Comparison of ENCODE assay signal across 12 mouse cellular contexts in genomic region chr9:21938234-21938855, GRCm38 (mm10). TPM values are rescaled to one million over a fixed set of nuclear protein-coding genes. Genes with fewer than 3 reads are reported as not detected.
DNase-seq lines count a peak whose midpoint lies in the region; ATAC-seq and TF ChIP-seq lines count a peak whose summit lies in the region.
"Had no signal": no experiment of that assay in that cellular context is flagged by ENCODE, and none has a peak within 500 bp of the region (broad histone marks: within the 10 kb centered on the region; RNA-seq: fewer than 3 reads in every experiment).

No protein-coding gene starts in this region.

- no peaks in the 10 kb centered on the region for H3K27me3 ChIP-seq in hindbrain, embryonic 13.5 days
- H3K27me3 ChIP-seq in midbrain, embryonic 15.5 days (replicated peaks): no peaks in the 10 kb centered on the region

- TF ChIP-seq CTCF in cortical plate, adult 2 months (IDR thresholded peaks at IDR 0.05; ENCODE audit: extremely low read depth, insufficient read depth, low read length): no peak

- 89% methylated on average over 4 of the region's 4 CpGs for WGBS in hindbrain, embryonic 13.5 days
- 80% methylated on average over 4 of the region's 4 CpGs for WGBS in midbrain, embryonic 15.5 days

- H3K27ac ChIP-seq in cortical plate, adult 2 months (ENCODE audit: insufficient read depth, low read length): no peak overlapping the region
- H3K27ac ChIP-seq in hindbrain, embryonic 13.5 days: no peak overlapping the region; the same call in 1 of the 2 replicates
- peak overlapping the region; percentile 89; the same call in 1 of the 2 replicates for H3K27ac ChIP-seq in midbrain, embryonic 15.5 days
- H3K27ac ChIP-seq: liver, embryonic 15.5 days had no signal

- H3K4me2 ChIP-seq in hindbrain, embryonic 13.5 days: peak overlapping the region; percentile 73
- peak overlapping the region; percentile 65 for H3K4me2 ChIP-seq in midbrain, embryonic 15.5 days

- peak overlapping the region; percentile 89 for H3K9ac ChIP-seq in hindbrain, embryonic 13.5 days
- peak overlapping the region; percentile 81; the same call in 1 of the 2 replicates for H3K9ac ChIP-seq in midbrain, embryonic 15.5 days
- H3K9ac ChIP-seq: liver, embryonic 15.5 days had no signal

- peak; percentile 63 for DNase-seq in cerebellum, adult 9-11 months
- DNase-seq in cerebellum, postnatal 14 days: no peak
- no peak for DNase-seq in urinary bladder, adult 2 months (ENCODE audit: low spot score)
- no peak for DNase-seq in kidney, postnatal 4 days
- DNase-seq in spleen, postnatal 36 days (ENCODE audit: low spot score in 2 of 2): no peak
- DNase-seq: cerebellum, adult 8-10 months; kidney, adult 9 months; thymus, adult 2 months had no signal

- H3K36me3 ChIP-seq in hindbrain, embryonic 13.5 days: peaks cover 38% of the 10 kb centered on the region
- peaks cover 10% of the 10 kb centered on the region; the same call in 1 of the 2 replicates for H3K36me3 ChIP-seq in midbrain, embryonic 15.5 days (replicated peaks)
- H3K36me3 ChIP-seq: liver, embryonic 15.5 days had no signal

- TF ChIP-seq POLR2A in cortical plate, adult 2 months (IDR thresholded peaks at IDR 0.05; ENCODE audit: extremely low read depth, insufficient read depth, low read length): no peak

- H3K9me3 ChIP-seq in hindbrain, embryonic 13.5 days: no peaks in the 10 kb centered on the region
- H3K9me3 ChIP-seq in midbrain, embryonic 15.5 days: no peaks in the 10 kb centered on the region
- H3K9me3 ChIP-seq: liver, embryonic 15.5 days had no signal

- H3K4me3 ChIP-seq in cortical plate, adult 2 months (ENCODE audit: insufficient read depth, low read length): peak overlapping the region; percentile 58
- H3K4me3 ChIP-seq in hindbrain, embryonic 13.5 days: peak overlapping the region; percentile 75
- peak overlapping the region; percentile 93 for H3K4me3 ChIP-seq in midbrain, embryonic 15.5 days
- H3K4me3 ChIP-seq: liver, embryonic 15.5 days had no signal

- no peak for ATAC-seq in hindbrain, embryonic 13.5 days (ENCODE audit: low FRiP score)
- peak; percentile 1; the same call in 1 of the 2 replicates for ATAC-seq in midbrain, embryonic 15.5 days (replicated peaks)

- no peaks in the 10 kb centered on the region for H3K4me1 ChIP-seq in cortical plate, adult 2 months (ENCODE audit: control insufficient read depth, insufficient read depth, low read length)
- peaks cover 28% of the 10 kb centered on the region for H3K4me1 ChIP-seq in hindbrain, embryonic 13.5 days (replicated peaks)
- peaks cover 26% of the 10 kb centered on the region for H3K4me1 ChIP-seq in midbrain, embryonic 15.5 days

RNA-seq across cellular contexts. Expression of gene Plppr2, which starts 1.5 kb away (rescaled TPM):
- 183 and 199 TPM in 2 replicates for polyA plus RNA-seq in cortical plate, adult 2 months (2012; rRNA removed)
- 67.5 and 71.4 TPM in 2 replicates for polyA plus RNA-seq in hindbrain, embryonic 13.5 days (2015; fragmentation: Nextera tagmentation; extraction: Ambion mirVana)
- 116 and 120 TPM in 2 replicates for polyA plus RNA-seq in midbrain, embryonic 15.5 days (2015; fragmentation: Nextera tagmentation; extraction: Ambion mirVana)
- polyA plus RNA-seq in urinary bladder, adult 2 months (2012; rRNA removed): 14.5 and 17.1 TPM in 2 replicates

RNA-seq across cellular contexts. Expression of gene Tmem205, which starts 11.0 kb away (rescaled TPM):
- polyA plus RNA-seq in cortical plate, adult 2 months (2012; rRNA removed): 57.0 and 57.7 TPM in 2 replicates
- 47.1 and 48.2 TPM in 2 replicates for polyA plus RNA-seq in hindbrain, embryonic 13.5 days (2015; fragmentation: Nextera tagmentation; extraction: Ambion mirVana)
- 49.3 and 52.4 TPM in 2 replicates for polyA plus RNA-seq in midbrain, embryonic 15.5 days (2015; fragmentation: Nextera tagmentation; extraction: Ambion mirVana)
- 93.0 and 101 TPM in 2 replicates for polyA plus RNA-seq in urinary bladder, adult 2 months (2012; rRNA removed)

RNA-seq across cellular contexts. Expression of gene Ccdc159, which starts 11.1 kb away (rescaled TPM):
- 24.4 and 27.3 TPM in 2 replicates for polyA plus RNA-seq in cortical plate, adult 2 months (2012; rRNA removed)
- 8.9 and 10.4 TPM in 2 replicates for polyA plus RNA-seq in hindbrain, embryonic 13.5 days (2015; fragmentation: Nextera tagmentation; extraction: Ambion mirVana)
- polyA plus RNA-seq in midbrain, embryonic 15.5 days (2015; fragmentation: Nextera tagmentation; extraction: Ambion mirVana): 13.4 and 14.1 TPM in 2 replicates
- polyA plus RNA-seq in urinary bladder, adult 2 months (2012; rRNA removed): 8.8 and 9.4 TPM in 2 replicates

RNA-seq across cellular contexts. Expression of gene Swsap1, which starts 17.2 kb away (rescaled TPM):
- polyA plus RNA-seq in cortical plate, adult 2 months (2012; rRNA removed): 7.3 and 8.1 TPM in 2 replicates
- 9.1 and 9.7 TPM in 2 replicates for polyA plus RNA-seq in hindbrain, embryonic 13.5 days (2015; fragmentation: Nextera tagmentation; extraction: Ambion mirVana)
- polyA plus RNA-seq in midbrain, embryonic 15.5 days (2015; fragmentation: Nextera tagmentation; extraction: Ambion mirVana): 10.5 TPM in 2 replicates
- 4.6 and 6.4 TPM in 2 replicates for polyA plus RNA-seq in urinary bladder, adult 2 months (2012; rRNA removed)

RNA-seq across cellular contexts. Expression of gene Rab3d, which starts 20.4 kb away (rescaled TPM):
- polyA plus RNA-seq in cortical plate, adult 2 months (2012; rRNA removed): 14.3 and 15.6 TPM in 2 replicates
- polyA plus RNA-seq in hindbrain, embryonic 13.5 days (2015; fragmentation: Nextera tagmentation; extraction: Ambion mirVana): 15.9 and 18.5 TPM in 2 replicates
- 15.4 and 15.5 TPM in 2 replicates for polyA plus RNA-seq in midbrain, embryonic 15.5 days (2015; fragmentation: Nextera tagmentation; extraction: Ambion mirVana)
- polyA plus RNA-seq in urinary bladder, adult 2 months (2012; rRNA removed): 54.4 and 59.9 TPM in 2 replicates
